Mouse (Mus musculus): Measurements from ENCODE around the gene Serpinb9f. TPM values are rescaled to one million over a fixed set of nuclear protein-coding genes. Genes with fewer than 3 reads are reported as not detected.

The Serpinb9f gene
- not detected in 2 replicates for polyA plus RNA-seq (2015; fragmentation: Nextera tagmentation; extraction: Ambion mirVana)

GRCm38 (mm10) chr13:33323777-33324176 is at the start of gene Serpinb9f:
Gene Serpinb9f, plus strand, starts transcription at chr13:33324077.

Other genes starting within 250 kb of the Serpinb9f start
- gene Serpinb1b, start 245.5 kb upstream of the Serpinb9f start, polyA plus RNA-seq (2015; fragmentation: Nextera tagmentation; extraction: Ambion mirVana) = 0.92 and 1.1 TPM in 2 replicates
- gene Serpinb9c, start 164.3 kb upstream of the Serpinb9f start, polyA plus RNA-seq (2015; fragmentation: Nextera tagmentation; extraction: Ambion mirVana) = 0.10 TPM in 1 of 2 replicates, not detected in the other
- gene Serpinb9d, start 131.1 kb upstream of the Serpinb9f start, polyA plus RNA-seq (2015; fragmentation: Nextera tagmentation; extraction: Ambion mirVana) = not detected in 2 replicates
- not detected in 2 replicates for gene Serpinb9e, start 74.5 kb upstream of the Serpinb9f start, polyA plus RNA-seq (2015; fragmentation: Nextera tagmentation; extraction: Ambion mirVana)
- not detected in 2 replicates for gene Gm11397, start 71.7 kb downstream of the Serpinb9f start, polyA plus RNA-seq (2015; fragmentation: Nextera tagmentation; extraction: Ambion mirVana)
- gene Serpinb9g, start 160.7 kb downstream of the Serpinb9f start, polyA plus RNA-seq (2015; fragmentation: Nextera tagmentation; extraction: Ambion mirVana) = not detected in 2 replicates